Mouse (Mus musculus): ENCODE measurements around the gene Clptm1. TPM values are rescaled to one million over a fixed set of nuclear protein-coding genes. Genes with fewer than 3 reads are reported as not detected.

The Clptm1 gene
- total RNA-seq (2014; rRNA removed; ENCODE audit: low replicate concordance), result 97.9 and 128 TPM in 2 replicates
- 68.5 and 71.5 TPM in 2 replicates for polyA plus RNA-seq (2015; fragmentation: Nextera tagmentation; extraction: Ambion mirVana)

DNA sequence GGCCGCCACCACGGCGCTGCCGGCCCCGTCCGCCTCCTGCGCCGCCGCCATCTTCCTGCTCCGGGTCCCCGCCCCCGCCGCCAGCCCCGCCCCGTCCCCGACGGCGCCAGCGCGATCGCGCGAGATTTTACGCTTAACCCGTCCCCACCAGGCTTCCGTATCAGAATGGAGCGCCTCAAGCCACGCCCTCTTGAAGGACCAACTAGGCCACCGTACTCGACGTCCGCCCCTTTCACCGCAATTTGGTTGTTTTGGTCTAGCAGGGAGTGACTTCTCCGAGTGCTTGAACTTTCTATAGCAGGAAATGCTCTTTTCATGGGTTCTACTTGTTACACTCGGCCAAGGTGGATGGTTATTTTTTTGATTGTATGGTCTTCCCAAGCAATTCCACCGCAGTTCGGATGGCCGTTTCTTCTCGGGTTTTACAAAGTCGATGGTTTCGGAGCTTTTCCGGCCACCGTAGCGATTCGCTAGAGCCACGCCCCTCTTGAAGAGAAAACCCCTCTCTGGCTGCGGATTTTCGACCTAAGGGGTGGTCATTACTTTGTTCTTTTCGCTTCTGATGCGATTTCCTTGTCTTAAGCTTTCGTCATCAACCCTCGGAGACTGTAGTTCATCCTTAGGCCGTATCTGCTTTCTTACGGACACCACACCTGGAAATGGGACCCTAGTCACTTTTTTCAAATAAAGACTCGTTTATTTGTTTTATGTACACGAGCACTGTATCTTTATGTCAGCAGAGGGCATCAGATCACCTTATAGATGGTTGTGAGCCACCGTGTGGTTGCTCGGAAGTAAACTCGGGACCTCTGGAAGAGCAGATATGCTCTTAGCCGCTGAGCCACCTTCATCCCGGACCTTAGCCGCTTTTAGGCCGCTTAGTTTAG is at the start of gene Clptm1:
TSS of gene Clptm1 (minus strand) at position 79 of the 887 bp plus-strand sequence.
- peak; percentile 41; the same call in 1 of the 2 replicates for TF ChIP-seq CTCF (IDR thresholded peaks at IDR 0.05; ENCODE audit: low read depth)
- peak; percentile 92 for TF ChIP-seq EP300 (IDR thresholded peaks at IDR 0.05; ENCODE audit: low read depth)
- WGBS, result under 1% methylated on average over 63 of the region's 63 CpGs
- H3K27ac ChIP-seq (ENCODE audit: low read depth), result peak within 1 kb of the TSS; percentile 92
- ATAC-seq (ENCODE audit: insufficient read depth, low read depth), result peak; percentile 89
- peak within 1 kb of the TSS; percentile 93 for H3K9ac ChIP-seq (replicated peaks; ENCODE audit: low read depth, low read length)
- peak; percentile 97 for DNase-seq (ENCODE audit: low spot score)
- peak within 1 kb of the TSS; percentile 85 for H3K4me3 ChIP-seq (ENCODE audit: low read depth, low read length)
- H3K27me3 ChIP-seq (ENCODE audit: control insufficient read depth, insufficient read depth, low read length), result no peaks in the 10 kb centered on the region
- H3K9me3 ChIP-seq (replicated peaks; ENCODE audit: control insufficient read depth, low read length), result no peaks in the 10 kb centered on the region
- peaks cover 18% of the 10 kb centered on the region for H3K4me1 ChIP-seq (ENCODE audit: control insufficient read depth, insufficient read depth)
- peaks cover 8% of the 10 kb centered on the region; the same call in 1 of the 2 replicates for H3K36me3 ChIP-seq (replicated peaks; ENCODE audit: control insufficient read depth, insufficient read depth, low read length)
- H3K4me2 ChIP-seq (ENCODE audit: low read depth, low read length), result peak within 1 kb of the TSS; percentile 93

DNA sequence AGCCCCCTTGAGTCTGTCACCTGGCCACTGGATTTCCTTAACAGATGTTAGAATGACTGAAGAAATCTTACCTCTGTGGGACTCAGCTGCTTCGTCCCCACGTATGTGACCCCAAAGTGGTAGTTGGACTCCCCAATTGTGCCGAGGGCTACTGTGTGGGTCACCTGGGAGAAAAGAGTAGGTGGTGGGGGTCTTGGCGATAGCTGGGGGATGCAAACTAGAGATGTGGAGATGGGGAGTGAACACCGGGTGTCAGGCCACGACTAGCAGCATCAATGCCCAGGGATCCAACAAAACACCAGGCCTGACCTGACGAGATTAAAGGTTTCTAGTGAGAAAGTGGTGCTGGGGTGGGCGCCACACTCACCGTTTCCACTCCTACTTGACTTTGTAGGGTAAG is 48.8 kb upstream of the Clptm1 start:
- H3K4me3 ChIP-seq (ENCODE audit: low read depth, low read length), result no peak overlapping the region
- no peaks in the 10 kb centered on the region for H3K27me3 ChIP-seq (ENCODE audit: control insufficient read depth, insufficient read depth, low read length)
- WGBS, result 86% methylated on average over 9 of the region's 9 CpGs
- peaks cover 8% of the 10 kb centered on the region; the same call in 1 of the 2 replicates for H3K4me1 ChIP-seq (ENCODE audit: control insufficient read depth, insufficient read depth)
- peaks cover 55% of the 10 kb centered on the region for H3K36me3 ChIP-seq (replicated peaks; ENCODE audit: control insufficient read depth, insufficient read depth, low read length)
- H3K4me2 ChIP-seq (ENCODE audit: low read depth, low read length), result no peak overlapping the region
- DNase-seq (ENCODE audit: low spot score) (no peak), ATAC-seq (ENCODE audit: insufficient read depth, low read depth) (no peak)
- no peaks in the 10 kb centered on the region for H3K9me3 ChIP-seq (replicated peaks; ENCODE audit: control insufficient read depth, low read length)
- no peak overlapping the region for H3K27ac ChIP-seq (ENCODE audit: low read depth)
- H3K9ac ChIP-seq (replicated peaks; ENCODE audit: low read depth, low read length), result no peak overlapping the region
- TF ChIP-seq EP300 (IDR thresholded peaks at IDR 0.05; ENCODE audit: low read depth) (no peak), CTCF (IDR thresholded peaks at IDR 0.05; ENCODE audit: low read depth) (no peak)

DNA sequence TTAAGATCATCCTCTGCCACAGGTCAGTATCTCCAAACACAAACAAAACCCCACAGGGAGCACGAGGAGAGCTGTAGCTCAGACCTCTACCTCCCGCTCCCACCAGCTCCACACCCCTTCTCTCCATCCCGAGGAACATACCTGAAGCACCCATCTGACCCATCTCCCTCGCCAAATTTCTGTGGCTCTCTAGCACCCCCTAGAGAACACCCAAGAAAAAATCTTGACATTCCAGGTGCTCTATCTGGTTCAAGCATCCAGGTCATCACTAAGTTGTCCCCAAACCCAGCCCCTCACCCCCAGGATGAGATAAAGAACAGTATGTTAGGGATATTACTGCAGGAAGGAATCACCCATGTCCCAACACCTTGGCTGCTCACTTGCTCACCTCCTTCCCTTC is 48.4 kb upstream of the Clptm1 start:
- ATAC-seq (ENCODE audit: insufficient read depth, low read depth) (no peak), DNase-seq (ENCODE audit: low spot score) (no peak)
- TF ChIP-seq EP300 (IDR thresholded peaks at IDR 0.05; ENCODE audit: low read depth), result no peak
- TF ChIP-seq CTCF (IDR thresholded peaks at IDR 0.05; ENCODE audit: low read depth), result peak; percentile 51
- Histone ChIP-seq H3K4me1 (ENCODE audit: control insufficient read depth, insufficient read depth) (peaks cover 8% of the 10 kb centered on the region; the same call in 1 of the 2 replicates), H3K27me3 (ENCODE audit: control insufficient read depth, insufficient read depth, low read length) (no peaks in the 10 kb centered on the region), H3K4me3 (ENCODE audit: low read depth, low read length) (no peak overlapping the region), H3K27ac (ENCODE audit: low read depth) (no peak overlapping the region), H3K9me3 (replicated peaks; ENCODE audit: control insufficient read depth, low read length) (no peaks in the 10 kb centered on the region), H3K4me2 (ENCODE audit: low read depth, low read length) (no peak overlapping the region), H3K36me3 (replicated peaks; ENCODE audit: control insufficient read depth, insufficient read depth, low read length) (peaks cover 58% of the 10 kb centered on the region), H3K9ac (replicated peaks; ENCODE audit: low read depth, low read length) (no peak overlapping the region)
- WGBS, result 49% methylated on average over 4 of the region's 4 CpGs

DNA sequence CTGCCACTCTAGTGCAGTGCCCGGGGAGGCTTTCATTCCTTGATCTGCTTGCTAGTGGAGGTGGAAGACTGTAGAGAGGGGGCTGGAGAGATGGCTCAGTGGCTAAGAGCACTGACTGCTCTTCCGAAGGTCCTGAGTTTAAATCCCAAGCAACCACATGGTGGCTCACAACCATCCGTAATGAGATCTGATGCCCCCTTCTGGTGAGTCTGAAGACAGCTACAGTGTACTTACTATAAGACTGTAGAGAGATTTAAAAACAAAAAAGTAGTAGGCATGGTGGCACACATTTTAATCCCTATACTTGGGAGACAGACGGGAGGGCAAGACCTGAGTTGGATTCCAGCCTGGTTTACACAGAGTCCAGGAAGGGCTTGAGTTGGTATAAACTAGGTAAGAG is 47.6 kb upstream of the Clptm1 start:
- Histone ChIP-seq H3K36me3 (replicated peaks; ENCODE audit: control insufficient read depth, insufficient read depth, low read length) (peaks cover 65% of the 10 kb centered on the region), H3K9me3 (replicated peaks; ENCODE audit: control insufficient read depth, low read length) (no peaks in the 10 kb centered on the region), H3K4me3 (ENCODE audit: low read depth, low read length) (no peak overlapping the region), H3K27ac (ENCODE audit: low read depth) (no peak overlapping the region), H3K4me2 (ENCODE audit: low read depth, low read length) (no peak overlapping the region), H3K4me1 (ENCODE audit: control insufficient read depth, insufficient read depth) (peaks cover 8% of the 10 kb centered on the region; the same call in 1 of the 2 replicates), H3K9ac (replicated peaks; ENCODE audit: low read depth, low read length) (no peak overlapping the region), H3K27me3 (ENCODE audit: control insufficient read depth, insufficient read depth, low read length) (no peaks in the 10 kb centered on the region)
- ATAC-seq (ENCODE audit: insufficient read depth, low read depth) (no peak), DNase-seq (ENCODE audit: low spot score) (no peak)
- 66% methylated on average over 4 of the region's 4 CpGs for WGBS
- TF ChIP-seq CTCF (IDR thresholded peaks at IDR 0.05; ENCODE audit: low read depth) (peak; percentile 48), EP300 (IDR thresholded peaks at IDR 0.05; ENCODE audit: low read depth) (no peak)

DNA sequence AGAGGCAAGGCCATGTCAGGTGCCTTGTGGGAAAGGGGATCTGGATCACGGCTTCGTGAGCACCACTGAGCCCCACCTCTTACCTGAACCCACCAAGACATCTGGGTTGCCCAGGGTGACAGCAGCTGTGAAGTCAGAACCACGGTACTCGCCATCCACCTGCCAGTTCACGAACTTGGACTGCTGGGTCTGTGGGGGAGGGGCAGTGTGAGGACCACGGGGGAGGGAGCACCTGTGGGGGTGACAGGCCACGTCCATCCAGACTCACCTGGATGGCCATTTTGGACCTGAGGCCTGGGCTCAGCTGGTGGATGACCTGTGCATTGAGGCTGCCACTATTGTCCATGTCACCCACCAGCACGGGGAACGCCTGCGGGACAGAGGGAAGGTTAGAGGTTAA is 45.8 kb upstream of the Clptm1 start:
- Histone ChIP-seq H3K4me1 (ENCODE audit: control insufficient read depth, insufficient read depth) (no peaks in the 10 kb centered on the region), H3K27ac (ENCODE audit: low read depth) (no peak overlapping the region), H3K9me3 (replicated peaks; ENCODE audit: control insufficient read depth, low read length) (no peaks in the 10 kb centered on the region), H3K27me3 (ENCODE audit: control insufficient read depth, insufficient read depth, low read length) (no peaks in the 10 kb centered on the region), H3K4me2 (ENCODE audit: low read depth, low read length) (no peak overlapping the region), H3K36me3 (replicated peaks; ENCODE audit: control insufficient read depth, insufficient read depth, low read length) (peaks cover 64% of the 10 kb centered on the region), H3K4me3 (ENCODE audit: low read depth, low read length) (no peak overlapping the region), H3K9ac (replicated peaks; ENCODE audit: low read depth, low read length) (no peak overlapping the region)
- ATAC-seq (ENCODE audit: insufficient read depth, low read depth) (no peak), DNase-seq (ENCODE audit: low spot score) (no peak)
- TF ChIP-seq EP300 (IDR thresholded peaks at IDR 0.05; ENCODE audit: low read depth), result no peak
- TF ChIP-seq CTCF (IDR thresholded peaks at IDR 0.05; ENCODE audit: low read depth), result no peak
- WGBS, result 87% methylated on average over 10 of the region's 10 CpGs
